Mouse (Mus musculus) stomach, postnatal 0 days (tissue): ENCODE data around the gene Krt31. TPM values are rescaled to one million over a fixed set of nuclear protein-coding genes. Genes with fewer than 3 reads are reported as not detected.

Experiments
- ATAC-seq: fragments of 200-750 bp; cut with Nextera tagmentation; 2 replicates; pipeline ENCODE4 v1.8.0; 2017; ENCODE audit not compliant: low FRiP score, low TSS enrichment
- DNase-seq: peaks from one replicate; pipeline ENCODE4 v3.0.0-alpha.2; 2016; ENCODE audit warnings: low spot score
- H3K27ac ChIP-seq: fragments of 300-500 bp; sonication (generic); replicated peaks from 2 replicates; pipeline ENCODE4 v1.5.1; 2014; ENCODE audit warnings: mild to moderate bottlenecking, control low read depth
- H3K27me3 ChIP-seq: fragments of 300-500 bp; sonication (generic); 2 replicates; pipeline ENCODE4 v1.6.1; 2014; ENCODE audit warnings: low read length; ENCODE audit not compliant: control insufficient read depth, insufficient read depth
- H3K36me3 ChIP-seq: fragments of 300-500 bp; sonication (generic); 2 replicates; pipeline ENCODE4 v1.6.1; 2014; ENCODE audit warnings: low read length, mixed read lengths; ENCODE audit not compliant: control insufficient read depth, insufficient read depth
- H3K4me1 ChIP-seq: fragments of 300-500 bp; sonication (generic); replicated peaks from 2 replicates; pipeline ENCODE4 v1.6.1; 2014; ENCODE audit warnings: antibody characterized with exemption; ENCODE audit not compliant: control insufficient read depth, insufficient read depth
- H3K4me2 ChIP-seq: fragments of 300-500 bp; sonication (generic); replicated peaks from 2 replicates; pipeline ENCODE4 v1.6.1; 2014; ENCODE audit warnings: low read depth, mild to moderate bottlenecking, control low read depth, moderate library complexity
- H3K4me3 ChIP-seq: fragments of 300-500 bp; sonication (generic); 2 replicates; pipeline ENCODE4 v1.5.1; 2014; ENCODE audit warnings: low read depth, low read length, control low read depth
- H3K9ac ChIP-seq: fragments of 300-500 bp; sonication (generic); 2 replicates; pipeline ENCODE4 v1.6.1; 2014; ENCODE audit warnings: mild to moderate bottlenecking, low read length, control low read depth, mixed read lengths
- H3K9me3 ChIP-seq: fragments of 300-500 bp; sonication (generic); 2 replicates; pipeline ENCODE4 v1.6.1; 2016; ENCODE audit warnings: low read length; ENCODE audit not compliant: control insufficient read depth
- CTCF ChIP-seq: IDR thresholded peaks from 2 replicates; pipeline ENCODE4 v1.5.1; 2016; ENCODE audit warnings: antibody characterized with exemption, low read depth, mild to moderate bottlenecking, moderate library complexity
- EP300 ChIP-seq: optimal IDR thresholded peaks from 2 replicates; pipeline ENCODE3; 2016; ENCODE audit warnings: antibody characterized with exemption
- WGBS: fragments of 180-500 bp; shearing (Covaris S2); extraction: QIAGEN DNeasy Blood & Tissue Kit; methylation state at CpG from one replicate; pipeline ENCODE4 v1.1.7; 2014; 5-methylcytosine and 5-hydroxymethylcytosine counted together
- polyA plus RNA-seq: library from polyadenylated mRNA; unstranded; fragments of >200 nt; fragmentation: Nextera tagmentation; extraction: Ambion mirVana; gene quantifications from 2 replicates; pipeline ENCODE4 v1.2.1, GENCODE M21; 2015

Gene Krt31
- polyA plus RNA-seq, 1 experiment from 2014 or later, result not detected

- Histone ChIP-seq H3K27me3 (no peaks in the 10 kb centered on the region), H3K9me3 (no peaks in the 10 kb centered on the region), H3K4me1 (no peaks in the 10 kb centered on the region), H3K4me2 (no peak overlapping the region), H3K9ac (no peak overlapping the region), H3K27ac (no peak overlapping the region), H3K36me3 (no peaks in the 10 kb centered on the region), H3K4me3 (no peak overlapping the region)
- DNase-seq (peak; percentile 22), ATAC-seq (0 out of 2 replicates have a peak, but pooled peaks have one; percentile 26)
- 37% methylated on average over 4 of the region's 4 CpGs for WGBS
- no peak for TF ChIP-seq EP300
- no peak for TF ChIP-seq CTCF
Measured at GRCm38 (mm10) chr11:100013691-100014171, 36.6 kb downstream of the Krt31 start.

- 71% methylated on average over 5 of the region's 5 CpGs for WGBS
- Histone ChIP-seq H3K9ac (no peak overlapping the region), H3K27ac (no peak overlapping the region), H3K4me1 (no peaks in the 10 kb centered on the region), H3K9me3 (no peaks in the 10 kb centered on the region), H3K27me3 (no peaks in the 10 kb centered on the region), H3K4me3 (no peak overlapping the region), H3K4me2 (no peak overlapping the region), H3K36me3 (no peaks in the 10 kb centered on the region)
- no peak for ATAC-seq
- DNase-seq, result no peak
- no peak for TF ChIP-seq EP300
- no peak for TF ChIP-seq CTCF
Measured at GRCm38 (mm10) chr11:100010682-100011081, 39.7 kb downstream of the Krt31 start.

- no peak for DNase-seq
- no peak overlapping the region for H3K4me2 ChIP-seq
- WGBS, result 89% methylated on average over 5 of the region's 5 CpGs
Measured at GRCm38 (mm10) chr11:100008336-100008735, 42.0 kb downstream of the Krt31 start.

GRCm38 (mm10) chr11:100006624-100007023 lies 43.7 kb downstream of the Krt31 start:
- H3K4me3 ChIP-seq, result no peak overlapping the region
- H3K27ac ChIP-seq, result 0 out of 2 replicates have a peak overlapping the region, but pooled peaks have one; percentile 24
- no peaks in the 10 kb centered on the region for H3K36me3 ChIP-seq
- H3K9ac ChIP-seq, result no peak overlapping the region
- DNase-seq (no peak), ATAC-seq (no peak)
- WGBS, result 55% methylated on average over 3 of the region's 3 CpGs
- H3K4me2 ChIP-seq, result no peak overlapping the region
- no peaks in the 10 kb centered on the region for H3K4me1 ChIP-seq
- TF ChIP-seq CTCF, result peak; percentile 56
- no peak for TF ChIP-seq EP300
- no peaks in the 10 kb centered on the region for H3K9me3 ChIP-seq
- H3K27me3 ChIP-seq, result no peaks in the 10 kb centered on the region

More at GRCm38 (mm10) chr11:100008336-100008735, 42.0 kb downstream of the Krt31 start:
- Histone ChIP-seq H3K36me3 (no peaks in the 10 kb centered on the region), H3K27ac (no peak overlapping the region), H3K9me3 (no peaks in the 10 kb centered on the region), H3K4me1 (no peaks in the 10 kb centered on the region), H3K27me3 (no peaks in the 10 kb centered on the region), H3K4me3 (no peak overlapping the region), H3K9ac (no peak overlapping the region)
- TF ChIP-seq EP300, result no peak
- TF ChIP-seq CTCF, result no peak
- ATAC-seq, result no peak

GRCm38 (mm10) chr11:100005905-100006304 lies 44.4 kb downstream of the Krt31 start:
- Histone ChIP-seq H3K9me3 (no peaks in the 10 kb centered on the region), H3K4me1 (no peaks in the 10 kb centered on the region), H3K27ac (0 out of 2 replicates have a peak overlapping the region, but pooled peaks have one; percentile 24), H3K4me3 (no peak overlapping the region), H3K27me3 (no peaks in the 10 kb centered on the region), H3K4me2 (no peak overlapping the region), H3K9ac (no peak overlapping the region), H3K36me3 (no peaks in the 10 kb centered on the region)
- no peak for TF ChIP-seq EP300
- DNase-seq (no peak), ATAC-seq (0 out of 2 replicates have a peak, but pooled peaks have one; percentile 21)
- 58% methylated on average over 8 of the region's 8 CpGs for WGBS

- H3K9ac ChIP-seq, result no peak overlapping the region
- H3K4me3 ChIP-seq, result no peak overlapping the region
- no peaks in the 10 kb centered on the region for H3K4me1 ChIP-seq
- WGBS, result 18% methylated on average over 6 of the region's 6 CpGs
- TF ChIP-seq EP300 (no peak), CTCF (peak; percentile 90)
- no peaks in the 10 kb centered on the region for H3K27me3 ChIP-seq
- no peaks in the 10 kb centered on the region for H3K36me3 ChIP-seq
- DNase-seq, result peak; percentile 56
- ATAC-seq, result 0 out of 2 replicates have a peak, but pooled peaks have one; percentile 51
- no peak overlapping the region for H3K27ac ChIP-seq
- H3K4me2 ChIP-seq, result no peak overlapping the region
- no peaks in the 10 kb centered on the region for H3K9me3 ChIP-seq
Measured at GRCm38 (mm10) chr11:100004846-100005245, 45.5 kb downstream of the Krt31 start.
